Mouse (Mus musculus) forebrain, embryonic 12.5 days (tissue): ENCODE data around the gene Rbfox1. TPM values are rescaled to one million over a fixed set of nuclear protein-coding genes. Genes with fewer than 3 reads are reported as not detected.

Experiments used
- ATAC-seq: fragments of 200-750 bp; cut with Nextera tagmentation; 2 replicates; pipeline ENCODE4 v1.8.0; 2017; ENCODE audit warnings: moderate TSS enrichment; ENCODE audit not compliant: low FRiP score
- H3K27ac ChIP-seq: fragments of 300-500 bp; sonication (generic); 2 replicates; pipeline ENCODE4 v1.5.1; 2016; ENCODE audit warnings: mild to moderate bottlenecking
- H3K27me3 ChIP-seq: fragments of 300-500 bp; sonication (generic); 2 replicates; pipeline ENCODE4 v1.6.1; 2016; ENCODE audit warnings: mild to moderate bottlenecking
- H3K36me3 ChIP-seq: fragments of 300-500 bp; sonication (generic); replicated peaks from 2 replicates; pipeline ENCODE4 v1.6.1; 2016; ENCODE audit warnings: mild to moderate bottlenecking
- H3K4me1 ChIP-seq: fragments of 300-500 bp; sonication (generic); 2 replicates; pipeline ENCODE4 v1.6.1; 2016
- H3K4me2 ChIP-seq: fragments of 300-500 bp; sonication (generic); 2 replicates; pipeline ENCODE4 v1.6.1; 2016; ENCODE audit warnings: mild to moderate bottlenecking, moderate library complexity
- H3K4me3 ChIP-seq: fragments of 300-500 bp; sonication (generic); replicated peaks from 2 replicates; pipeline ENCODE4 v1.5.1; 2016; ENCODE audit warnings: mild to moderate bottlenecking
- H3K9ac ChIP-seq: fragments of 300-500 bp; sonication (generic); 2 replicates; pipeline ENCODE4 v1.6.1; 2016; ENCODE audit warnings: mild to moderate bottlenecking
- H3K9me3 ChIP-seq: fragments of 300-500 bp; sonication (generic); 2 replicates; pipeline ENCODE4 v1.6.1; 2016
- WGBS: fragments of 180-500 bp; shearing (Covaris S2); methylation state at CpG from one replicate; pipeline ENCODE4 v1.1.7; 2016; 5-methylcytosine and 5-hydroxymethylcytosine counted together
- polyA plus RNA-seq: library from polyadenylated mRNA; unstranded; fragments of >200 nt; fragmentation: Nextera tagmentation; extraction: Ambion mirVana; gene quantifications from 2 replicates; pipeline ENCODE4 v1.2.1, GENCODE M21; 2016

Rbfox1 gene
- polyA plus RNA-seq, 1 experiment from 2014 or later = 16.2 TPM

GRCm38 (mm10) chr16:6839299-6839995 is 954.3 kb downstream of the Rbfox1 start:
- no peaks in the 10 kb centered on the region for H3K9me3 ChIP-seq
- WGBS = 40% methylated on average over 15 of the region's 15 CpGs
- H3K27ac ChIP-seq = no peak overlapping the region
- H3K4me1 ChIP-seq = peaks cover 15% of the 10 kb centered on the region
- H3K9ac ChIP-seq = no peak overlapping the region
- no peaks in the 10 kb centered on the region for H3K36me3 ChIP-seq
- H3K4me2 ChIP-seq = no peak overlapping the region
- H3K4me3 ChIP-seq = no peak overlapping the region
- peaks cover 26% of the 10 kb centered on the region for H3K27me3 ChIP-seq
- ATAC-seq = peak; percentile 86

- Histone ChIP-seq H3K4me3 (no peak overlapping the region), H3K4me2 (no peak overlapping the region), H3K4me1 (peaks cover 15% of the 10 kb centered on the region), H3K27ac (no peak overlapping the region), H3K9ac (no peak overlapping the region), H3K9me3 (no peaks in the 10 kb centered on the region), H3K27me3 (peaks cover 29% of the 10 kb centered on the region), H3K36me3 (no peaks in the 10 kb centered on the region)
- 0 out of 2 replicates have a peak, but pooled peaks have one; percentile 30 for ATAC-seq
- 69% methylated on average over 3 of the region's 3 CpGs for WGBS
These were observed 954.9 kb downstream of the Rbfox1 start for GRCm38 (mm10) chr16:6840007-6840406.

DNA sequence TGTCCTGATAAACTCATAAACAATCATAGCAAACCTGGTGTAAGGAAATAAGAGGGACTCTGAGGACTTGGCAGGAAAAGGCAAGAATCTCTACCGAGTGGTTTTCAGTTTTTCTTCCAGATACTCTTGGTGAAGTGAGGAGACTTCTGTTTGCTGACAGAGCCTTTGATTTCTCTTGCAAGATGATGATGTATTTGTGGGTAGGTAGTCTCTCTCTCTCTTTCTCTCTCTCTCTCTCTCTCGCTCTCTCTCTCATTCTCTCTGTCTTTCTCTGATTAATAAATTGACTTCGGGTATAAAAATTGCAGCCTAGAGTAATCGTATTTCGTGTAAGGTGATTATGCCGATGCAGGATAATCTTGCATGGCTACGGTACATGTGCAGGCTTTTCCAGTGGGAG is 955.3 kb downstream of the Rbfox1 start:
- peaks cover 29% of the 10 kb centered on the region for H3K27me3 ChIP-seq
- WGBS = 79% methylated on average over 7 of the region's 7 CpGs
- no peak overlapping the region for H3K9ac ChIP-seq
- no peak overlapping the region for H3K4me2 ChIP-seq
- no peaks in the 10 kb centered on the region for H3K9me3 ChIP-seq
- H3K4me1 ChIP-seq = peaks cover 15% of the 10 kb centered on the region
- no peak for ATAC-seq
- no peaks in the 10 kb centered on the region for H3K36me3 ChIP-seq
- no peak overlapping the region for H3K4me3 ChIP-seq
- no peak overlapping the region for H3K27ac ChIP-seq

GRCm38 (mm10) chr16:6842066-6842785 is 957.1 kb downstream of the Rbfox1 start:
- ATAC-seq = no peak
- no peak overlapping the region for H3K27ac ChIP-seq
- WGBS = 19% methylated on average over 8 of the region's 8 CpGs

DNA sequence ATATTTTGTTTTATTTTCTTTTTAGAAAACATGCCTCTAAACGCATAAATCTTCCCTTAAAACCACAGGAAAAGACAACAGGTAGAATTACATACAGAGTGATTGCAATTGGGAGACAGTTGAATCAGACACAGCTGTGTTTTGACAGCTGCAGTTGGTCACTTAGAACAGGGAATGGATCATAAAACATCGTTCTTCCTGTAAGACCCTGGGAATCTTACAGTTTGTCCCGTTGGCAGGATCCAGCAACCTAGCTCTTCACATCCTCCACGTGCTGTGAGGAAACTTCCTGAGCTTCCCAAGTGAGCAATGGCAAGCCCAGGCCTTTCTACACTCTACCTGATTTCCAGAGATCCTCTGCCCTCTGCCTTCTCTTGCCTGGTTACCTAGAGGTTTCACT is 959.5 kb downstream of the Rbfox1 start:
- Histone ChIP-seq H3K27me3 (peaks cover 26% of the 10 kb centered on the region), H3K27ac (no peak overlapping the region), H3K36me3 (no peaks in the 10 kb centered on the region), H3K4me1 (peaks cover 15% of the 10 kb centered on the region), H3K4me3 (no peak overlapping the region), H3K9ac (no peak overlapping the region), H3K4me2 (no peak overlapping the region), H3K9me3 (no peaks in the 10 kb centered on the region)
- ATAC-seq = no peak
- 82% methylated on average over 4 of the region's 4 CpGs for WGBS

More at GRCm38 (mm10) chr16:6842066-6842785, 957.1 kb downstream of the Rbfox1 start:
- Histone ChIP-seq H3K9ac (no peak overlapping the region), H3K9me3 (no peaks in the 10 kb centered on the region), H3K27me3 (peaks cover 29% of the 10 kb centered on the region), H3K4me3 (no peak overlapping the region), H3K36me3 (no peaks in the 10 kb centered on the region), H3K4me1 (peaks cover 15% of the 10 kb centered on the region), H3K4me2 (no peak overlapping the region)

DNA sequence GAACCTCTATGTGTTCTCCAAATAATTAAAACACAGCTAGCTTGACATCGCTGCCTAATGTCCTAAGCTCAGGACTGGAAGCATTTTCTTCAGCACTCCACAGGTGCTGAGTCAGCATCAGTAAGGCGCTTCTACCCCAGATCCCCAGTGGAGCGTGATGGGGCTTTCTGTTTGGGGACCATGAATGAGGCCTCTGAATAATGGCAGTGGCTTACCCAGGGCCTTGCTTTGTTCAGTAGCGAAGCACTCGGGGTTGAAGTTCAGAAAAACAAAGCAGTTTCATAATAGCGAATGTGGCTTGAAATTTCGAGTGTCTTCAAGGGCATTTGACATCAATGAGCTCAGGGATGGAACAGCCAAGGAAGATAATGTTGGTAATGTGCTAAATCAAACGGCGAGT is 966.2 kb downstream of the Rbfox1 start:
- H3K27me3 ChIP-seq = peaks cover 8% of the 10 kb centered on the region; the same call in 1 of the 2 replicates
- peaks cover 5% of the 10 kb centered on the region for H3K4me1 ChIP-seq
- H3K4me2 ChIP-seq = no peak overlapping the region
- 11% methylated on average over 9 of the region's 9 CpGs for WGBS
- no peak for ATAC-seq
- no peak overlapping the region for H3K9ac ChIP-seq
- no peak overlapping the region for H3K27ac ChIP-seq
- no peaks in the 10 kb centered on the region for H3K9me3 ChIP-seq
- no peak overlapping the region for H3K4me3 ChIP-seq
- H3K36me3 ChIP-seq = no peaks in the 10 kb centered on the region

GRCm38 (mm10) chr16:6853796-6854195 is 968.6 kb downstream of the Rbfox1 start:
- WGBS = 60% methylated on average over 2 of the region's 2 CpGs
- Histone ChIP-seq H3K27ac (no peak overlapping the region), H3K4me1 (peaks cover 5% of the 10 kb centered on the region), H3K4me2 (no peak overlapping the region), H3K27me3 (peaks cover 8% of the 10 kb centered on the region; the same call in 1 of the 2 replicates), H3K9me3 (no peaks in the 10 kb centered on the region), H3K36me3 (no peaks in the 10 kb centered on the region), H3K9ac (no peak overlapping the region), H3K4me3 (no peak overlapping the region)
- ATAC-seq = no peak

GRCm38 (mm10) chr16:6861656-6862055 is 976.5 kb downstream of the Rbfox1 start:
- H3K27me3 ChIP-seq = no peaks in the 10 kb centered on the region
- H3K36me3 ChIP-seq = no peaks in the 10 kb centered on the region
- H3K4me1 ChIP-seq = no peaks in the 10 kb centered on the region
- H3K9ac ChIP-seq = no peak overlapping the region
- no peak overlapping the region for H3K4me3 ChIP-seq
- no peaks in the 10 kb centered on the region for H3K9me3 ChIP-seq
- WGBS = 93% methylated on average over 2 of the region's 2 CpGs
- no peak overlapping the region for H3K27ac ChIP-seq
- no peak for ATAC-seq
- H3K4me2 ChIP-seq = no peak overlapping the region

DNA sequence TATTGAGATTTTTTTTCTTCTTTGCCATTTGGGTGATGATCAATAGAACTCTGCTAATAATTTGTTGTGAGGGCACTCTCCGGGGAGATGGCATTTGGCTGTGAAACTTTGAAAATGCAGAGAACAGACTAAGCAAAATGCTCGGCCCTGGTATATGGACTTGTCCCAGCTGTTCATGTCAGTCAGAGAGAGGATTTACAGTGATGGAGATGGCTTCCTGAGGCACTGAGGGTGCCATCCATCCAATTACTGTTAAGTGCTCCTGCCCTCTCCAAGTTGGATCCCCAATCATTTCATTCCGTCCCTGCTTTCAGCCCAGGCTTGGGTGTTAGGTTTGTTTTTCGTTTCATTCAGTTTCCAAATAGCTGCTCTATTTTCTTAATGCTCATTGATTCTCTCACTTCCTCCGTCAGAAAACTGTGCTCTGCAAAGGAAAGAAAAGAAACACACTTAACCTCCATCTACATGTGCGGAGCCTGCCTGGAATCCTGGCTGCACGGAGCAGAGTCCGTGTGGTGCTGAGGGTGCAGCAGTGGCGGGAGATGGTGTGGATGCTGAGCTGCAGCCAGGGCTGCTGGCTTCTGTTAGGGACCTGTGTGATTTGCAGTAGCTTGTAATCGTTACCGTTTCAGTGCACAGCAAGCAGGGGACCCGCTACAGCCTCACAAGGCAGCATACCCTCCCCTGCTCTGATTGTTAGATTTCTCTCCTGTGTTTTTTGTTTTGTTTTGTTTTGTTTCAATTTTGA is 997.7 kb downstream of the Rbfox1 start:
- Histone ChIP-seq H3K9ac (no peak overlapping the region), H3K4me2 (0 out of 2 replicates have a peak overlapping the region, but pooled peaks have one; percentile 6), H3K4me3 (no peak overlapping the region), H3K9me3 (no peaks in the 10 kb centered on the region), H3K36me3 (no peaks in the 10 kb centered on the region), H3K27ac (no peak overlapping the region), H3K4me1 (peaks cover 8% of the 10 kb centered on the region), H3K27me3 (no peaks in the 10 kb centered on the region; the same call in 1 of the 2 replicates)
- WGBS = 31% methylated on average over 12 of the region's 12 CpGs
- no peak for ATAC-seq

GRCm38 (mm10) chr16:6883798-6884197 is 998.6 kb downstream of the Rbfox1 start:
- ATAC-seq = no peak
- H3K9ac ChIP-seq = no peak overlapping the region
- H3K27me3 ChIP-seq = no peaks in the 10 kb centered on the region; the same call in 1 of the 2 replicates
- H3K27ac ChIP-seq = no peak overlapping the region
- H3K4me2 ChIP-seq = no peak overlapping the region
- no peaks in the 10 kb centered on the region for H3K9me3 ChIP-seq
- H3K36me3 ChIP-seq = no peaks in the 10 kb centered on the region
- peaks cover 8% of the 10 kb centered on the region for H3K4me1 ChIP-seq
- WGBS = 60% methylated on average over 1 of the region's 1 CpGs
- no peak overlapping the region for H3K4me3 ChIP-seq

- no peaks in the 10 kb centered on the region for H3K36me3 ChIP-seq
- no peak for ATAC-seq
- no peak overlapping the region for H3K27ac ChIP-seq
- 62% methylated on average over 3 of the region's 3 CpGs for WGBS
- H3K4me2 ChIP-seq = no peak overlapping the region
- no peaks in the 10 kb centered on the region for H3K9me3 ChIP-seq
- H3K27me3 ChIP-seq = no peaks in the 10 kb centered on the region; the same call in 1 of the 2 replicates
- H3K9ac ChIP-seq = no peak overlapping the region
- peaks cover 8% of the 10 kb centered on the region for H3K4me1 ChIP-seq
- no peak overlapping the region for H3K4me3 ChIP-seq
These were observed 1000.5 kb downstream of the Rbfox1 start for GRCm38 (mm10) chr16:6885617-6886016.

DNA sequence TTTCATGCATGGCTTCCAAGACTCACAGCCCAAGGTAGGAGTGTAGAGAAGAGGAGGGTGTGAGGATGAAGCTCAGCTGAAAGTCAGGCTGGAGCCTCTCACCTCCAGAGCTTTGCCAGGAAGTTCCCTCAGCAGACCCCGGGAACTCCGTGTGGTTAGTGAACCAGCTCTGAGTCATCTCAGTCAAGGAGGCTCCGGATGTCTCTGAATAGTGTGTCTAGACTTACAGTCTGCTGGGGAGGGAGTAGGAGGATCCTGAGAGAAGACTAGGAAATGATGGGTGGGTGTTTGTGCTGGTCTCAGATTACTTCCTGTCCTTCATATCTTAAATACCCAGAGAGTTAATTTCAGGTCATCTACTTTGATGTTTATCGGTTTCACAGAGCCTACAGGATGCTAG is 1004.1 kb downstream of the Rbfox1 start:
- no peak overlapping the region for H3K27ac ChIP-seq
- ATAC-seq = no peak
- no peaks in the 10 kb centered on the region for H3K36me3 ChIP-seq
- H3K9me3 ChIP-seq = no peaks in the 10 kb centered on the region
- no peak overlapping the region for H3K9ac ChIP-seq
- 83% methylated on average over 4 of the region's 4 CpGs for WGBS
- no peak overlapping the region for H3K4me3 ChIP-seq
- H3K27me3 ChIP-seq = no peaks in the 10 kb centered on the region; the same call in 1 of the 2 replicates
- no peak overlapping the region for H3K4me2 ChIP-seq
- peaks cover 6% of the 10 kb centered on the region for H3K4me1 ChIP-seq
